Mouse (Mus musculus): Measurements from ENCODE around the gene Defb48. TPM values are rescaled to one million over a fixed set of nuclear protein-coding genes. Genes with fewer than 3 reads are reported as not detected.

Gene Defb48
- polyA plus RNA-seq, 1 experiment: not detected

GRCm38 (mm10) chr14:62928101-62928541 lies 56.2 kb downstream of the Defb48 start:
- TF ChIP-seq CTCF (IDR thresholded peaks at IDR 0.05; ENCODE audit: borderline replicate concordance, extremely low read depth, insufficient read depth, insufficient read length) (no peak), POLR2A (IDR thresholded peaks at IDR 0.05; ENCODE audit: borderline replicate concordance, extremely low read depth, insufficient read depth, insufficient read length, poor library complexity, severe bottlenecking) (no peak)
- no peak for DNase-seq (ENCODE audit: low read depth)

Other genes with a start within 250 kb of the Defb48 start
- 14.0 and 17.4 TPM in 2 replicates for gene Ints6, start 223.3 kb downstream of the Defb48 start, polyA plus RNA-seq (2012; rRNA removed)
- gene Wdfy2, start 146.8 kb downstream of the Defb48 start, polyA plus RNA-seq (2012; rRNA removed): 11.4 and 15.4 TPM in 2 replicates
- gene Defb47, start 13.6 kb upstream of the Defb48 start, polyA plus RNA-seq (2012; rRNA removed): not detected in 2 replicates
- gene Defb43, start 27.3 kb upstream of the Defb48 start, polyA plus RNA-seq (2012; rRNA removed): not detected in 2 replicates
- gene Defb42, start 62.5 kb upstream of the Defb48 start, polyA plus RNA-seq (2012; rRNA removed): 0.39 TPM in 1 of 2 replicates, not detected in the other
- gene Defb30, start 65.5 kb upstream of the Defb48 start, polyA plus RNA-seq (2012; rRNA removed): not detected in 2 replicates

Measured in brain, embryonic 14.5 days (tissue).